Comparison of ENCODE assay signal across 7 mouse cellular contexts in the genomic region with DNA sequence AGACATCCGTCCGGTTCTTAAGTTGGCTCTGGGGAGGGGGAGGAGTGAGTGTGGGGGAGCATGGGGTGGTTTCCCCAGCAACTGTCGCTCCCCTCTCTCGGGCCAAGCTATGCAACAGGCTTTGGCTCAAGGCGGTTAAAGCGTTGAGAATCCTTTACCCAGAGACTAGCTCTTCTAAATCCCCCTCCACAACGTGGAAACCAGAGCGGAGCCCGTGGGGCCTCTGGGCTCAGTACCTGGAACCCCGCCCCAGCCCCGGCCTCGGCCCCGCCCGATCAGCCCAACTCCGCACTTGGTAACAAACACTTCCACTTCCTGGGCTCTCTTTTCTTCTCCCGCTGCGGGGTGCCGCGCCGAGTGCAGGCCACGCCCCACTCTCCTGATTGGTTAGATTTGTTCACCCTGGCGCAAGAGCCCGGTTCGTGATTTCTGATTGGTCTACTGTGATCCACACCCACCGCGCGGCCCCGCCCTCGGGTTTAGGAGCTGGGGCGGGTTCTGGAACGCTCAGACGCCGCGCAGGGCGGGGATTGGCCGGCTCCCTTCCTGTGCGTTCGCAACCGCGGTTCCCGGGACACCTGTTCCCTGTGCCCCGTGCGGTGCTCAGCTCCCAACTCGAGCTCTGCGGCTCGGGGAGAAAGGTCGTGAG. TPM values are rescaled to one million over a fixed set of nuclear protein-coding genes. Genes with fewer than 3 reads are reported as not detected.
DNase-seq lines count a peak whose midpoint lies in the region; ATAC-seq and TF ChIP-seq lines count a peak whose summit lies in the region.

Gene Slc9a3r1 (plus strand): TSS at position 510 of the 649 bp plus-strand sequence.

- H3K36me3 ChIP-seq in embryonic facial prominence, embryonic 10.5 days (replicated peaks) = no peaks in the 10 kb centered on the region
- peaks cover 5% of the 10 kb centered on the region; the same call in 1 of the 2 replicates for H3K36me3 ChIP-seq in intestine, postnatal 0 days (ENCODE audit: control insufficient read depth, insufficient read depth)
- H3K36me3 ChIP-seq in midbrain, embryonic 12.5 days = no peaks in the 10 kb centered on the region
- peaks cover 16% of the 10 kb centered on the region for H3K36me3 ChIP-seq in small intestine, adult 2 months (ENCODE audit: control insufficient read depth, insufficient read depth, low read length)

- no peak for TF ChIP-seq CTCF in intestine, postnatal 0 days (IDR thresholded peaks at IDR 0.05; ENCODE audit: low read depth)
- no peak for TF ChIP-seq CTCF in small intestine, adult 2 months (IDR thresholded peaks at IDR 0.05; ENCODE audit: extremely low read depth, insufficient read length, insufficient replicate concordance, low read depth, low read length)

- peak within 1 kb of the TSS; percentile 75 for H3K27ac ChIP-seq in embryonic facial prominence, embryonic 10.5 days (replicated peaks)
- H3K27ac ChIP-seq in intestine, postnatal 0 days (ENCODE audit: low read depth, low read length) = peak within 1 kb of the TSS; percentile 93
- no peak within 1 kb of the TSS for H3K27ac ChIP-seq in midbrain, embryonic 12.5 days (replicated peaks)
- peak within 1 kb of the TSS; percentile 95 for H3K27ac ChIP-seq in small intestine, adult 2 months (ENCODE audit: insufficient read depth, low read depth, low read length)

- peak within 1 kb of the TSS; percentile 74 for H3K4me2 ChIP-seq in intestine, postnatal 0 days (replicated peaks; ENCODE audit: low read depth)
- peak within 1 kb of the TSS; percentile 91 for H3K4me2 ChIP-seq in midbrain, embryonic 12.5 days (replicated peaks)

- ATAC-seq in intestine, postnatal 0 days = peak; percentile 82
- ATAC-seq in midbrain, embryonic 12.5 days (ENCODE audit: low FRiP score, low read depth) = peak; percentile 94

- under 1% methylated on average over 47 of the region's 47 CpGs for WGBS in embryonic facial prominence, embryonic 10.5 days
- WGBS in intestine, postnatal 0 days = under 1% methylated on average over 47 of the region's 47 CpGs
- WGBS in midbrain, embryonic 12.5 days = under 1% methylated on average over 47 of the region's 47 CpGs
- WGBS in small intestine, adult 2 months = under 1% methylated on average over 47 of the region's 47 CpGs

- peaks cover 64% of the 10 kb centered on the region for H3K4me1 ChIP-seq in embryonic facial prominence, embryonic 10.5 days
- H3K4me1 ChIP-seq in intestine, postnatal 0 days (replicated peaks; ENCODE audit: control insufficient read depth, insufficient read depth, low read length) = 0 out of 2 replicates have a peak, but pooled peaks cover 13% of the 10 kb centered on the region
- peaks cover 39% of the 10 kb centered on the region for H3K4me1 ChIP-seq in midbrain, embryonic 12.5 days
- H3K4me1 ChIP-seq in small intestine, adult 2 months (ENCODE audit: control insufficient read depth, insufficient read depth, insufficient read length, low read length) = peaks cover 29% of the 10 kb centered on the region

- peak within 1 kb of the TSS; percentile 77 for H3K9ac ChIP-seq in intestine, postnatal 0 days (ENCODE audit: low read depth, low read length)
- peak within 1 kb of the TSS; percentile 56 for H3K9ac ChIP-seq in midbrain, embryonic 12.5 days (replicated peaks)

- DNase-seq in adrenal gland, postnatal 10 days = peak; percentile 99
- DNase-seq in embryonic facial prominence, embryonic 10.5 days (ENCODE audit: low spot score) = peak; percentile 98
- peak; percentile 65 for DNase-seq in gonadal fat pad, adult 2 months (ENCODE audit: low read depth)
- peak; percentile 97 for DNase-seq in left cerebral cortex, postnatal 4 days

- H3K9me3 ChIP-seq in embryonic facial prominence, embryonic 10.5 days = 0 out of 2 replicates have a peak, but pooled peaks cover 4% of the 10 kb centered on the region
- H3K9me3 ChIP-seq in intestine, postnatal 0 days (ENCODE audit: control insufficient read depth) = no peaks in the 10 kb centered on the region
- 0 out of 2 replicates have a peak, but pooled peaks cover 2% of the 10 kb centered on the region for H3K9me3 ChIP-seq in midbrain, embryonic 12.5 days

- peak; percentile 100 for TF ChIP-seq POLR2A in small intestine, adult 2 months (IDR thresholded peaks at IDR 0.05; ENCODE audit: low read depth, low read length)

- peaks cover 87% of the 10 kb centered on the region for H3K27me3 ChIP-seq in embryonic facial prominence, embryonic 10.5 days (replicated peaks; ENCODE audit: low read depth, poor library complexity, severe bottlenecking)
- H3K27me3 ChIP-seq in intestine, postnatal 0 days (replicated peaks; ENCODE audit: control insufficient read depth, insufficient read depth, low read length) = no peaks in the 10 kb centered on the region
- peaks cover 74% of the 10 kb centered on the region for H3K27me3 ChIP-seq in midbrain, embryonic 12.5 days
- no peaks in the 10 kb centered on the region for H3K27me3 ChIP-seq in small intestine, adult 2 months (ENCODE audit: control insufficient read depth, insufficient read depth, low read length)

- H3K4me3 ChIP-seq in embryonic facial prominence, embryonic 10.5 days = peak within 1 kb of the TSS; percentile 72
- peak within 1 kb of the TSS; percentile 80 for H3K4me3 ChIP-seq in intestine, postnatal 0 days (ENCODE audit: low read depth, low read length)
- peak within 1 kb of the TSS; percentile 61 for H3K4me3 ChIP-seq in midbrain, embryonic 12.5 days
- peak within 1 kb of the TSS; percentile 97 for H3K4me3 ChIP-seq in small intestine, adult 2 months (ENCODE audit: low read depth, low read length)

- intact Hi-C loops in left cerebral cortex, postnatal 4 days (cut with DNase I) = no loop called here

RNA-seq across cellular contexts. Expression of gene Slc9a3r1, which starts in this region (rescaled TPM):
- total RNA-seq in adrenal gland, postnatal 10 days (2021) = 10 to 100 TPM; 26.3 to 30.4 TPM
- polyA plus RNA-seq in embryonic facial prominence, embryonic 10.5 days (2016; fragmentation: Nextera tagmentation; extraction: Ambion mirVana) = 39.2 and 42.5 TPM in 2 replicates
- polyA plus RNA-seq in gonadal fat pad, adult 2 months (2012; rRNA removed) = 63.7 and 90.9 TPM in 2 replicates
- 679 and 754 TPM in 2 replicates for polyA plus RNA-seq in intestine, postnatal 0 days (2015; fragmentation: Nextera tagmentation; extraction: Ambion mirVana)
- 10 to 100 TPM; 38.7 to 41.3 TPM for total RNA-seq in left cerebral cortex, postnatal 4 days (2021)
- 34.3 and 34.6 TPM in 2 replicates for polyA plus RNA-seq in midbrain, embryonic 12.5 days (2016; fragmentation: Nextera tagmentation; extraction: Ambion mirVana)
- polyA plus RNA-seq in small intestine, adult 2 months (2012; rRNA removed) = 314 and 949 TPM in 2 replicates
